Mouse (Mus musculus) stomach, embryonic 15.5 days (tissue): ENCODE results near the gene Scp2. TPM values are rescaled to one million over a fixed set of nuclear protein-coding genes. Genes with fewer than 3 reads are reported as not detected.

ENCODE experiments used
- ATAC-seq: fragments of 200-750 bp; cut with Nextera tagmentation; 2 replicates; pipeline ENCODE4 v1.8.0; 2017; ENCODE audit warnings: low read depth, moderate number of reproducible peaks, moderate TSS enrichment; ENCODE audit not compliant: insufficient read depth, low FRiP score
- H3K27ac ChIP-seq: fragments of 300-500 bp; sonication (generic); 2 replicates; pipeline ENCODE4 v1.5.1; 2015; ENCODE audit warnings: mild to moderate bottlenecking, inconsistent platforms
- H3K27me3 ChIP-seq: fragments of 300-500 bp; sonication (generic); replicated peaks from 2 replicates; pipeline ENCODE4 v1.6.1; 2015; ENCODE audit warnings: inconsistent platforms
- H3K36me3 ChIP-seq: fragments of 300-500 bp; sonication (generic); 2 replicates; pipeline ENCODE4 v1.6.1; 2015; ENCODE audit warnings: inconsistent platforms
- H3K4me1 ChIP-seq: fragments of 300-500 bp; sonication (generic); 2 replicates; pipeline ENCODE4 v1.6.1; 2015; ENCODE audit warnings: inconsistent platforms
- H3K4me2 ChIP-seq: fragments of 300-500 bp; sonication (generic); 2 replicates; pipeline ENCODE4 v1.6.1; 2015; ENCODE audit warnings: mild to moderate bottlenecking, inconsistent platforms
- H3K4me3 ChIP-seq: fragments of 300-500 bp; sonication (generic); replicated peaks from 2 replicates; pipeline ENCODE4 v1.5.1; 2015; ENCODE audit warnings: inconsistent platforms
- H3K9ac ChIP-seq: fragments of 300-500 bp; sonication (generic); 2 replicates; pipeline ENCODE4 v1.6.1; 2015; ENCODE audit warnings: inconsistent platforms
- H3K9me3 ChIP-seq: fragments of 300-500 bp; sonication (generic); 2 replicates; pipeline ENCODE4 v1.6.1; 2016; ENCODE audit warnings: inconsistent platforms
- WGBS: fragments of 180-500 bp; shearing (Covaris S2); methylation state at CpG from one replicate; pipeline ENCODE4 v1.1.7; 2015; 5-methylcytosine and 5-hydroxymethylcytosine counted together
- microRNA-seq: library from miRNA; unstranded; fragments of <30 nt; microRNA quantifications from one replicate; pipeline ENCODE4, GENCODE M21; 2016
- polyA plus RNA-seq: library from polyadenylated mRNA; unstranded; fragments of >200 nt; fragmentation: Nextera tagmentation; extraction: Ambion mirVana; gene quantifications from 2 replicates; pipeline ENCODE4 v1.2.1, GENCODE M21; 2015

The Scp2 gene
- polyA plus RNA-seq, 1 experiment from 2014 or later: 232 TPM

DNA sequence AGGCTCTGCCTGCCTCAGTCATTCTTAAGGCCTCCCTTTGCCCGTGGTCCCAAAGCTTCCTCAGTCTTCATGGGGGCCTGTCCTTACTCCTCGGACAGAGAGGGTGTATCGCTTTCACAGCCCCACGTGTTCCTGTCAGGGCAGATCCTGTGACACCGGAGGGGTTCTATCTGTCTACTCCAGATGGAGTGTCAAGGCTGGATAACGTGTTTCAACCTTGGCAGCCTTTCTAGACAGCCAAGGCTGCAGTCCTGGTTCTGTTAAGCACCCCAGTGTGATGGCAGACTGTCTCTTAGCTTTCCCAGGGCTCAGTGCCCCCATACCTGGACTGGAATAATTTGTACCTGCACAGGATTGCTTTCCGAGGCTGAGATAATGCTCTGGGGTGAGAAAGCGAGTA lies 136.3 kb downstream of the Scp2 start:
- Histone ChIP-seq H3K36me3 (no peaks in the 10 kb centered on the region), H3K4me3 (no peak overlapping the region), H3K4me2 (no peak overlapping the region), H3K9me3 (no peaks in the 10 kb centered on the region), H3K27ac (no peak overlapping the region), H3K4me1 (peaks cover 4% of the 10 kb centered on the region; the same call in 1 of the 2 replicates), H3K9ac (no peak overlapping the region), H3K27me3 (no peaks in the 10 kb centered on the region)
- no peak for ATAC-seq
- 64% methylated on average over 8 of the region's 8 CpGs for WGBS

DNA sequence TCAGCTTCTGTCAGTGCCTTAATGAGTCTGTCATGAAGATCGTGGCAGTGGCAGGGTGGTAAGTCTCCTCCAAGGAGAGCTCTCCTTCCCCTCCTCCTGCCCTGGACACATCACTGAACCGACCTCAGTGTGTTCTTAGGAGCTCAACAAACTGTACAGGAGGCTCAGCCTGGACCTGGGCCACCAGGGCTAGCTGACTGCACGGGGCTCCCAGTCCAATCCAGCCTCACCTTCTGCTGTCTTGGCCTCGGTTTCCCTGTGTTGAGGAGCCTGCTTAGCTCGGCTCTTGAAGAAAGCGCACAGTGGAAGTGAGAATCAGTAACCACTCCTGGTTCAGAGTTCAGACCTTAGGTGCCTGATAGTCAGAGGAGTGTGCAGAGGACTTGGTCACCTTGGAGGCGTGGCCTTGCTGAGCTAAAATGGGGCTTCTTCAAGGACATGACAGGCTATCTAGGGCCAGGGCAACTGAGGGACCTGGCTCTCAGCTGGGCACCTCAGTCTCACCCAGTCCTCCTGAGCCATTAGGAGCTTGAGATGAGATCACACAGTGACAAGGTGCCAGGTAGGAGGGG lies 137.2 kb downstream of the Scp2 start:
- no peak for ATAC-seq
- peaks cover 4% of the 10 kb centered on the region; the same call in 1 of the 2 replicates for H3K4me1 ChIP-seq
- no peak overlapping the region for H3K27ac ChIP-seq
- no peaks in the 10 kb centered on the region for H3K9me3 ChIP-seq
- 81% methylated on average over 7 of the region's 7 CpGs for WGBS
- H3K36me3 ChIP-seq: no peaks in the 10 kb centered on the region
- H3K9ac ChIP-seq: no peak overlapping the region
- no peaks in the 10 kb centered on the region for H3K27me3 ChIP-seq
- H3K4me2 ChIP-seq: no peak overlapping the region
- H3K4me3 ChIP-seq: no peak overlapping the region

DNA sequence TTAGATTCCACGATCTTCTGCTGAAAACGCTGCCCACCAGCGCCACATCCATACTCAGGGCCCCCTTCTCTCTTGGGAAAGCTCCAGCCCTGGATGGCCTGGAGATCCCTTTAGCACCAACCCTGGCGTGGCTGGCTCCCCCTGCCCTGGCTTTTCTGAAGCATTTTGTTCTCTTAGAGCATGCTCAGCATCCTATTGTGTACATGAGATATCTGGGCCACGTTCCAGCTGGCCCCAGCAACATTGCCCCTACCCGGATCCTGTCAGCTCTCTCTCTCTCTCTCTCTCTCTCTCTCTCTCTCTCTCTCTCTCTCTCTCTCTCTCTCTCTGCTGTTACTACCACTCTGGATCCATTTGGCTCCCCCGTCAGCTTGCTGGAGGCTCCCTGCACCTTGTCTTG lies 139.5 kb downstream of the Scp2 start:
- no peaks in the 10 kb centered on the region for H3K36me3 ChIP-seq
- ATAC-seq: no peak
- no peak overlapping the region for H3K27ac ChIP-seq
- no peak overlapping the region for H3K4me2 ChIP-seq
- H3K27me3 ChIP-seq: no peaks in the 10 kb centered on the region
- peaks cover 4% of the 10 kb centered on the region; the same call in 1 of the 2 replicates for H3K4me1 ChIP-seq
- WGBS: 50% methylated on average over 7 of the region's 7 CpGs
- H3K9ac ChIP-seq: no peak overlapping the region
- no peaks in the 10 kb centered on the region for H3K9me3 ChIP-seq
- H3K4me3 ChIP-seq: no peak overlapping the region

DNA sequence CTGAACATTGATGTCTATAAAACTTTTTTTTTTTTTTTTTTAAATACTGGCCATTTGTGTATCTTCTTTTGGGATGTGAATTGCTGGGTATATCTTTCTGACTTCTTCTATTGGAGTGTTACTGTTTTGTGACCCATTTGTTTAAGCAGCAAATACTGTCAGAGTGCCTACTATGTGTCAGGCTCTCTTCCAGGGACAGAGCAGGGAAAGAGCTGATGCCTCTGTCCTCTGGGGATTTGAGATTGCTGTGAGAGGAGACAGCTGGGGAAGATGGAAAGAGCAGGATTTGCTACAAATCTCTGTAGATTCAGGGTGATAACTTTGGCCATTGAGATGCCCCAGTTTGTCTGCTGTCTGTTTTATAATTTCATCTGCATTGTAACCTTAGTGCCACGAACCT lies 145.4 kb downstream of the Scp2 start:
- Histone ChIP-seq H3K4me3 (no peak overlapping the region), H3K27ac (no peak overlapping the region), H3K27me3 (no peaks in the 10 kb centered on the region), H3K9ac (no peak overlapping the region), H3K36me3 (no peaks in the 10 kb centered on the region), H3K9me3 (no peaks in the 10 kb centered on the region), H3K4me1 (no peaks in the 10 kb centered on the region; the same call in 1 of the 2 replicates), H3K4me2 (no peak overlapping the region)
- WGBS: 68% methylated on average over 1 of the region's 1 CpGs
- ATAC-seq: no peak

DNA sequence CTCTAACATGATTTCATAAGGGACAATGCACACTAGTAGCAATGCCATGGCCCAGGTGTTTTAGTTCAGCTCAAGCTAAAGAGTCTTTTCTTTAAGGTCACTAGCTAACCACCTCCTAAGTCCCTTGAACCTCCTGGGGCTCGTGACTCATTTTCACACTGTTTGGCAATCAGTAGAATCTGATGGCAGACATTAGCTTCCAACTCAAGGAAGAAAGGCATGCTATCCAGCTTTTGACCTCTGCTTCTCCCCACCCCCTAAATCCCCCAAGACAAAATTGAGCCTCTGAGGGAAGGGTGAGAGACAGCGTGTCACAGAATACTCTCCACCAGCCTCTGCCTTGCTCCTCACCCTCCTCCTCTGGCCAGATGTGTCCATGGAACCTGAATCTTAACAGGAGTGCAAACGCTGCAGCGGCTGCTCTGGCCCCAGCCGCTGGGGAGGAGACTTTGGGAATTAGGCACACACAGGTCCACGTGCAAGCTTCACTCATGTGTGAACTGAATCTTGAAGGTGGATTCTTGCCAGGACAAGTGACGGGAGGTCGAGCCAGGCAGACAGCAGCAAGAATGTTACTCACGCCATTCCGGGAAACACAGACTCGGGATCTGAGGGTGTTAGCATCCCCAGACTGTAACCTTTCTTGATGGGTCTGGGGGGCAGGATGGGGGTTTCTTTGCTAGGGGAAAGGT lies 146.0 kb downstream of the Scp2 start:
- H3K4me2 ChIP-seq: no peak overlapping the region
- no peaks in the 10 kb centered on the region; the same call in 1 of the 2 replicates for H3K4me1 ChIP-seq

DNA sequence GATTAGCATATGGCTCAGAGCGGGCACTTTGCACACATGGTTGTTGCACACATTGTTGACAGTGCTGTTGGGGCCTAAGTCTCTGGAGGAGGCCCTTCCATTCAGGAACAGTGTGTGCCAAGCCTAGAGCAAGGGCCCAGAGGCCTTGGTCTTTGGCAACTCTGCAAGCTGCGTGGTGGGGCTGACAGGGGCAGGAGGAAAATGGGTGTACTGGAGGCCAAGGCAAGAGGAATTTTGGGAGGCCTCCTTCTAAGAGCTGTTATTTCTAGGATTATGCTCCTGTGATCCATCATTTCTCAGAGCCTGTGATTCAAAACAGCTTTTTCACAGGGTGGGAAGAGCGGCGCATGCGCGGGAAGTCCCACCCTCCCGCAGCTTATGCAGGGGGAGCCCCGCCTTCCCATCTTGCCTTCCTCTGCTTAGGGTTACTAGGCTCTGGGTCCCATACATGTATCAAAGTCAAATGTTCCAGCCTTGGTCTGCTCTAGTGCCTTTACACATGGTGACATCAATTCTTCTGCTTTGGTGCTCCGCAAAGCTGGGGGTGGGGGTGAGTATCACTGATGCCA lies 148.3 kb downstream of the Scp2 start:
- H3K4me3 ChIP-seq: no peak overlapping the region
- no peaks in the 10 kb centered on the region for H3K9me3 ChIP-seq

More for the DNA sequence above, 146.0 kb downstream of the Scp2 start:
- no peak for ATAC-seq
- Histone ChIP-seq H3K4me3 (no peak overlapping the region), H3K9ac (no peak overlapping the region), H3K36me3 (no peaks in the 10 kb centered on the region), H3K9me3 (no peaks in the 10 kb centered on the region), H3K27me3 (no peaks in the 10 kb centered on the region), H3K27ac (no peak overlapping the region)
- 38% methylated on average over 11 of the region's 11 CpGs for WGBS

DNA sequence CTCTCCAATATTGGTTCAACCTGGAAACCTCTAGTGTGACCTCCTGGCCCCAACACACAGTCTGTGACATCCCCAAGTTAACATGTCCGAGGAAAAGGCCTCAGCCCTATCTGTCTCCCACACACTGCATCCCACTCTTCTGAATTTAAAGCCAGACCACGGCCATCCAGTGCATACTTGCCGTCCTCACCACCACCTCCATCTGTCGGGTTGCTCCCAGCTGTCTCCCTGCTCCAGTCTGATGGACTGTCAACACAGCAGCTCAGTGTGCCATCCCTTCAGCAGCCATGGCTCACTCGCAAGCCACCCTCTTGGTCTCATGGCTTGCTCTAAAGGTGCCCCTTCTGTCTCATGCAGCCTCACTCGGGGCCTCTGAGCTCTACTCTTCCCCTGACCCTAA lies 149.1 kb downstream of the Scp2 start:
- Histone ChIP-seq H3K4me3 (no peak overlapping the region), H3K9me3 (no peaks in the 10 kb centered on the region), H3K4me1 (no peaks in the 10 kb centered on the region; the same call in 1 of the 2 replicates), H3K27me3 (0 out of 2 replicates have a peak, but pooled peaks cover 6% of the 10 kb centered on the region), H3K9ac (no peak overlapping the region), H3K27ac (peak overlapping the region; percentile 57; the same call in 1 of the 2 replicates), H3K36me3 (no peaks in the 10 kb centered on the region), H3K4me2 (no peak overlapping the region)
- WGBS: 79% methylated on average over 6 of the region's 6 CpGs
- ATAC-seq: no peak

More for the DNA sequence above, 148.3 kb downstream of the Scp2 start:
- ATAC-seq: peak; percentile 51; the same call in 1 of the 2 replicates
- no peak overlapping the region for H3K4me2 ChIP-seq
- H3K36me3 ChIP-seq: no peaks in the 10 kb centered on the region
- WGBS: 66% methylated on average over 9 of the region's 9 CpGs
- no peak overlapping the region for H3K9ac ChIP-seq
- H3K27me3 ChIP-seq: 0 out of 2 replicates have a peak, but pooled peaks cover 3% of the 10 kb centered on the region
- peak overlapping the region; percentile 57; the same call in 1 of the 2 replicates for H3K27ac ChIP-seq
- H3K4me1 ChIP-seq: no peaks in the 10 kb centered on the region; the same call in 1 of the 2 replicates

DNA sequence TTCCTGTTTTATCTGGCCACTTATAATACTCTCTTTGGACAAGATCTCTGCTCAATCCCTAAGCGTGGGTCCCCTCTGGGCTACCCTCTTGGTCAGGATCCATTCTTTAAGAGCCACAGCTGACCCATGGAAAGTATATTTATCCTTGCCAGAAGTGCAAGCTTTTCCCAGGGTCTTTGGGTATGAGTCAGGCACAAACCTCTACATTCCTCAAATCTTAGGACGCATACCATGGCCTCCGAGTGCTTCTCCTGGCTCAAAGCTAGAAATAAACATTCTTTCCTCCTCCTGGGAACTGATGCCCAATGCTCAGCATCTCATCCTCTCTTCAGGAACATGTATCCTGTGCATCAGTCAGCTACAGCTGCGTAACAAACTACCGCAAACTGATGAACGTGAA lies 149.8 kb downstream of the Scp2 start:
- 0 out of 2 replicates have a peak, but pooled peaks cover 6% of the 10 kb centered on the region for H3K27me3 ChIP-seq
- no peaks in the 10 kb centered on the region; the same call in 1 of the 2 replicates for H3K4me1 ChIP-seq
- no peak overlapping the region for H3K27ac ChIP-seq
- no peaks in the 10 kb centered on the region for H3K36me3 ChIP-seq
- H3K4me2 ChIP-seq: no peak overlapping the region
- 80% methylated on average over 6 of the region's 6 CpGs for WGBS
- no peak overlapping the region for H3K9ac ChIP-seq
- no peak for ATAC-seq
- no peaks in the 10 kb centered on the region for H3K9me3 ChIP-seq
- no peak overlapping the region for H3K4me3 ChIP-seq

Small RNA genes lying within 50 kb of the gene (microRNA-seq; reads per million reads assigned to microRNA genes)
- not detected for gene Mir6397

Other genes with a start within 250 kb of the Scp2 start
- gene Cpt2, start 221.4 kb downstream of the Scp2 start, polyA plus RNA-seq: 58.7 and 62.0 TPM in 2 replicates
- gene Slc1a7, start 176.7 kb downstream of the Scp2 start, polyA plus RNA-seq: 0.08 and 0.21 TPM in 2 replicates
- 0.90 and 1.1 TPM in 2 replicates for gene Podn, start 48.6 kb downstream of the Scp2 start, polyA plus RNA-seq
- 36.2 and 41.2 TPM in 2 replicates for gene Echdc2, start 20.4 kb upstream of the Scp2 start, polyA plus RNA-seq
- 0.27 TPM in 2 replicates for gene Zyg11a, start 73.0 kb upstream of the Scp2 start, polyA plus RNA-seq
- gene Zyg11b, start 156.1 kb upstream of the Scp2 start, polyA plus RNA-seq: 9.7 and 11.4 TPM in 2 replicates
- gene Coa7, start 183.1 kb upstream of the Scp2 start, polyA plus RNA-seq: 45.3 and 53.9 TPM in 2 replicates
- gene Shisal2a, start 238.4 kb upstream of the Scp2 start, polyA plus RNA-seq: 2.3 and 2.6 TPM in 2 replicates